Mouse (Mus musculus) ES-E14 (cell line): ENCODE results near the gene Itpr2. TPM values are rescaled to one million over a fixed set of nuclear protein-coding genes. Genes with fewer than 3 reads are reported as not detected.

ENCODE experiments used
- DNase-seq: peaks from one replicate; pipeline ENCODE4 v3.0.0-alpha.2; 2013; ENCODE audit warnings: low read depth, low spot score
- H3K27ac ChIP-seq: 2 replicates; pipeline ENCODE4 v1.5.1; 2012; ENCODE audit warnings: low read depth, mild to moderate bottlenecking, low read length, moderate library complexity, mixed read lengths; ENCODE audit not compliant: poor library complexity, insufficient read depth, severe bottlenecking
- H3K36me3 ChIP-seq: 2 replicates; pipeline ENCODE4 v1.6.1; 2012; ENCODE audit warnings: mild to moderate bottlenecking, low read length, moderate library complexity, mixed read lengths; ENCODE audit not compliant: control insufficient read depth, poor library complexity, insufficient read depth, severe bottlenecking
- H3K4me1 ChIP-seq, 2 experiments: fragments of 150-350 bp in 1 of 2; sonication (generic) in 1 of 2; 2 replicates each; pipeline ENCODE4 v1.6.1; 2012; ENCODE audit warnings: low read length in 2 of 2, mild to moderate bottlenecking in 1 of 2, mixed read lengths in 1 of 2; ENCODE audit not compliant: control insufficient read depth in 2 of 2, insufficient read depth in 2 of 2, poor library complexity in 1 of 2
- H3K4me3 ChIP-seq, 2 experiments: fragments of 150-350 bp in 1 of 2; sonication (generic) in 1 of 2; 2 replicates each; pipeline ENCODE4 v1.5.1; 2012; ENCODE audit warnings: low read length in 2 of 2, low read depth in 1 of 2, mild to moderate bottlenecking in 1 of 2, mixed read lengths in 1 of 2; ENCODE audit not compliant: insufficient read depth in 1 of 2, poor library complexity in 1 of 2, severe bottlenecking in 1 of 2
- H3K9ac ChIP-seq: 2 replicates; pipeline ENCODE4 v1.6.1; 2012; ENCODE audit warnings: low read depth, mild to moderate bottlenecking, low read length, mixed read lengths; ENCODE audit not compliant: poor library complexity, insufficient read depth, severe bottlenecking
- H3K9me3 ChIP-seq: fragments of 150-350 bp; sonication (generic); 2 replicates; pipeline ENCODE4 v1.6.1; 2012; ENCODE audit warnings: low read depth, mild to moderate bottlenecking, low read length; ENCODE audit not compliant: control insufficient read depth, insufficient read depth
- CHD2 ChIP-seq: IDR thresholded peaks from 2 replicates; pipeline ENCODE4 v1.6.1; 2014; ENCODE audit warnings: mild to moderate bottlenecking, low read depth, low read length, inconsistent platforms
- HCFC1 ChIP-seq: IDR thresholded peaks from 2 replicates; pipeline ENCODE4 v1.6.1; 2012; ENCODE audit warnings: low read length, inconsistent platforms, borderline replicate concordance; ENCODE audit not compliant: insufficient read depth
- MAFK ChIP-seq: IDR thresholded peaks from 2 replicates; pipeline ENCODE4 v1.6.1; 2014; ENCODE audit warnings: mild to moderate bottlenecking, low read depth, low read length, inconsistent platforms; ENCODE audit not compliant: insufficient read depth
- ZC3H11A ChIP-seq: IDR thresholded peaks from 2 replicates; pipeline ENCODE4 v1.6.1; 2012; ENCODE audit warnings: low read depth, mild to moderate bottlenecking, inconsistent platforms, low read length, borderline replicate concordance
- ZNF384 ChIP-seq: IDR thresholded peaks from 2 replicates; pipeline ENCODE4 v1.6.1; 2012; ENCODE audit warnings: low read depth, low read length, inconsistent platforms
- in situ Hi-C, 2 experiments: fragments of 600-800 bp; cut with MboI; formaldehyde crosslinking; loops; one replicate each; pipeline ENCODE4 v1.15.1; 2025; ENCODE audit warnings: low sequenced_read_pairs in 2 of 2, inconsistent platforms in 1 of 2; ENCODE audit not compliant: unreplicated experiment in 2 of 2
- total RNA-seq: library from RNA; depleted of rRNA; stranded (reverse); fragments of 300-350 nt; gene quantifications from 2 replicates; pipeline ENCODE4 v1.2.3, GENCODE M21; 2012

Itpr2 gene
- total RNA-seq, 1 experiment, result 1.5 TPM

- no peak overlapping the region for H3K9ac ChIP-seq
- no peaks in the 10 kb centered on the region for H3K9me3 ChIP-seq
- TF ChIP-seq CHD2, result no peak
- TF ChIP-seq ZC3H11A, result no peak
- no peak for TF ChIP-seq HCFC1
- TF ChIP-seq ZNF384, result no peak
- TF ChIP-seq MAFK, result no peak
- DNase-seq, result no peak
- no peaks in the 10 kb centered on the region for H3K4me1 ChIP-seq
- no peaks in the 10 kb centered on the region for H3K36me3 ChIP-seq
- in situ Hi-C loops, result no loop called here
- no peak overlapping the region for H3K27ac ChIP-seq
- H3K4me3 ChIP-seq, result no peak overlapping the region
Measured at GRCm38 (mm10) chr6:146300961-146301360, 201.1 kb downstream of the Itpr2 start.

GRCm38 (mm10) chr6:146298712-146299111 is 203.3 kb downstream of the Itpr2 start:
- Histone ChIP-seq H3K9me3 (no peaks in the 10 kb centered on the region), H3K27ac (no peak overlapping the region), H3K36me3 (no peaks in the 10 kb centered on the region), H3K4me3 (no peak overlapping the region), H3K4me1 (no peaks in the 10 kb centered on the region), H3K9ac (no peak overlapping the region)
- DNase-seq, result peak; percentile 49
- in situ Hi-C loops, result loop anchor here in 1 of 2 experiments (25.0 kb wide), 1 partner anchor 461 kb away; no protein-coding TSS in a partner anchor
- TF ChIP-seq CHD2 (no peak), MAFK (no peak), ZC3H11A (no peak; the same call in 1 of the 2 replicates), ZNF384 (no peak), HCFC1 (no peak)

- Histone ChIP-seq H3K4me1 (no peaks in the 10 kb centered on the region), H3K9me3 (no peaks in the 10 kb centered on the region), H3K9ac (no peak overlapping the region), H3K36me3 (no peaks in the 10 kb centered on the region), H3K4me3 (no peak overlapping the region), H3K27ac (no peak overlapping the region)
- in situ Hi-C loops, result loop anchor here in 1 of 2 experiments (25.0 kb wide), 1 partner anchor 454 kb away; no protein-coding TSS in a partner anchor
- TF ChIP-seq ZNF384 (no peak), ZC3H11A (no peak), CHD2 (no peak), HCFC1 (no peak), MAFK (no peak)
- no peak for DNase-seq
Measured at GRCm38 (mm10) chr6:146291036-146291435, 211.0 kb downstream of the Itpr2 start.

GRCm38 (mm10) chr6:146289801-146290200 is 212.2 kb downstream of the Itpr2 start:
- Histone ChIP-seq H3K4me1 (no peaks in the 10 kb centered on the region), H3K4me3 (no peak overlapping the region), H3K27ac (no peak overlapping the region), H3K9me3 (no peaks in the 10 kb centered on the region), H3K36me3 (no peaks in the 10 kb centered on the region), H3K9ac (no peak overlapping the region)
- no peak for DNase-seq
- no peak for TF ChIP-seq ZC3H11A
- TF ChIP-seq HCFC1, result no peak
- TF ChIP-seq ZNF384, result 0 out of 2 replicates have a peak, but pooled peaks have one; percentile 27
- no peak for TF ChIP-seq CHD2
- no peak for TF ChIP-seq MAFK
- in situ Hi-C loops, result loop anchor here (10.0 to 25.0 kb wide), 2 partner anchors 452 to 465 kb away; no protein-coding TSS in a partner anchor

GRCm38 (mm10) chr6:146288266-146288665 is 213.8 kb downstream of the Itpr2 start:
- no peak overlapping the region for H3K4me3 ChIP-seq
- in situ Hi-C loops, result loop anchor here (10.0 to 25.0 kb wide), 2 partner anchors 451 to 463 kb away; no protein-coding TSS in a partner anchor

More at GRCm38 (mm10) chr6:146288266-146288665, 213.8 kb downstream of the Itpr2 start:
- TF ChIP-seq ZNF384 (no peak), ZC3H11A (no peak), CHD2 (no peak), MAFK (no peak), HCFC1 (no peak)
- Histone ChIP-seq H3K4me1 (no peaks in the 10 kb centered on the region), H3K9me3 (no peaks in the 10 kb centered on the region), H3K9ac (no peak overlapping the region), H3K36me3 (no peaks in the 10 kb centered on the region), H3K27ac (no peak overlapping the region; the same call in 1 of the 2 replicates)
- no peak for DNase-seq
